Mouse (Mus musculus) T-helper 17 cell (primary cell): ENCODE results near the gene Cfap45.

Experiments used
- in situ Hi-C, 2 experiments: fragments of 300-600 bp; cut with MboI, MseI; formaldehyde crosslinking; loops; 1 replicate in 1 of 2; 2 replicates in 1 of 2; pipeline ENCODE4 v1.15.1; 2025; ENCODE audit warnings: high pct_unique_total_duplicates in 2 of 2

Cfap45 gene

GRCm38 (mm10) chr1:172513525-172514212, 6.9 kb upstream of the Cfap45 start:
- in situ Hi-C loops: loop anchor here (10.0 to 25.0 kb wide), 3 partner anchors 309 to 1651 kb away; partner anchors contain the start of genes Atf6 (in 1 of the 2), Fcgr3 (in 1 of the 2) and Pea15a (in 1 of the 2)

GRCm38 (mm10) chr1:172514213-172514529, 6.4 kb upstream of the Cfap45 start:
- in situ Hi-C loops: loop anchor here (10.0 to 25.0 kb wide), 3 partner anchors 309 to 1652 kb away; partner anchors contain the start of genes Atf6 (in 1 of the 2), Fcgr3 (in 1 of the 2) and Pea15a (in 1 of the 2)

DNA sequence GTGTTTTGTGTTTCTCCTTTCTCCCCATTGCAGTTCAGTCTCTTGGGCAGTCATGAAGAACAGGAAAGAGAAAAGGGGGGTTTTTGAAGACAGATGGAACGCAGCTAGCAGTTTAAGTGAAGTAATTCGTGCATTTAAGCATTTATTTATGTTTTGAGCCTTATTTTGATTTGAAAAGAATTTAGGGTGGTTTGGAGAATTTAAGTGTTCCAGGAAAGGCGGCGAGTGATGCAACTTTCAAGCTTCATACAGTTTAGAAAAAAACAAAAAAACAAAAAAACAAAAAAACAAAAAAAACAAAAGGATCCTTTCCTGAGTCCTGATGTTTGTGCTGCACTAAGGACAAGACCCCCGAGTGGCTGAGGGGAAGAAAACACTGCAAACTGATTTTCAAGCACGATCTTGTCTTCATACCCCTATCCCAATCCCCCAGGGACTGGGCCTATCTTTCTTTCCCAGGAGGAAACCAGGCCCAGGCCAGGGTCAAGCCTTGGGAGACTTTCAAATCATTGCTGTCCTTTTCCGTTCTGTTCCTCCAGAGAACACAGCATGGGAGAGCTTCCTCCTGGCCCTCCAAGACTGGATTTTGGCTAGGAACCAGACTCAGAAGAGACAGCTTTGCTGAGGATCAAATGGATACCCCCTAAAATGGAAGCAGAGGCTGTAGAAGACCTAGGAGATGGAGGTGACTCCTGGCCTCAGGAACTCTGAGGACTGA, 5.9 kb upstream of the Cfap45 start:
- in situ Hi-C loops: loop anchor here (10.0 to 25.0 kb wide), 3 partner anchors 310 to 1652 kb away; partner anchors contain the start of genes Atf6 (in 1 of the 2), Fcgr3 (in 1 of the 2) and Pea15a (in 1 of the 2)

GRCm38 (mm10) chr1:172515396-172515795, 5.2 kb upstream of the Cfap45 start:
- in situ Hi-C loops: loop anchor here (10.0 to 25.0 kb wide), 3 partner anchors 311 to 1653 kb away; partner anchors contain the start of genes Atf6 (in 1 of the 2), Fcgr3 (in 1 of the 2) and Pea15a (in 1 of the 2)

DNA sequence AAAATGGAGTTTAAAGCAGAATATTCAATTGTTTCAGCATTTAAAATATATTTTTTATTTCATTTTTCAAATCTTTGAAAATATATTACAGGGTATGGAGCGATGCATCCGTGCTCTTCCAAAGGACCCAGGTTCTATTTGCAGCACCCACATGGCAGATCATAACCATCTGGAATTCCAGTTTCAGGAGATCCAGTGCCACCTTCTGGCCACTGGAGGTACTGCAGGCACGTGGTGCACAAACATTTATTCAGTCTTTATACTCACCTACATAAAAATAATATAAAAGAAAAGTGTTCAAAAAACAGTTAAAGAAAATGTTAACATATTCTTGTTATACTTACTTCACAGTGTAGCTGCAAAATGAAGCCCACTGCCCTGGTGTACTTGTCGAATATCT, 2.6 kb upstream of the Cfap45 start:
- in situ Hi-C loops: loop anchor here (10.0 to 25.0 kb wide), 3 partner anchors 313 to 1656 kb away; partner anchors contain the start of genes Atf6 (in 1 of the 2), Fcgr3 (in 1 of the 2) and Pea15a (in 1 of the 2)

DNA sequence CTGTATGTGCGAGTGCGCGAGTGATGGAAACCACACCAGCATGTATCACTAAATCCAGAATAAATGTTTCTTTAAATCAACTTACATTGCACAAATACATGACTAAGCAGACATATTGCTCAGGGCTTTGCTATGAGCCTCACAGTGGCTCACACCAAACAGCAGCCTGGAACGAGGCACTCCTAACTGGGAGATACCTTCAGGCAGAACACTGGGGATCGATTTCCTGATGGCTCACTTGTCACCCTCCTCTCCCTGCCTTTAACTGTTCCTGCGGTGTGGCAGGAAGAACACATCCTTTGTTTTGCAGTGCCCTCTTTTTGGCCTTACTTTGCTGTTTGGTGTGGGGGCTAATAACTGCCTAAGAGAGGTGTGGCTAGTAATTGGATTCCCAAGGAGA, 957 bp upstream of the Cfap45 start:
- in situ Hi-C loops: loop anchor here (10.0 to 25.0 kb wide), 3 partner anchors 315 to 1657 kb away; partner anchors contain the start of genes Atf6 (in 1 of the 2), Fcgr3 (in 1 of the 2) and Pea15a (in 1 of the 2)

GRCm38 (mm10) chr1:172522524-172522923, 1.9 kb downstream of the Cfap45 start:
- in situ Hi-C loops: loop anchor here in 1 of 2 experiments (25.0 kb wide), 2 partner anchors 1460 to 1660 kb away; partner anchors contain the start of genes Atf6 and Fcgr3

GRCm38 (mm10) chr1:172523699-172524101, 3.1 kb downstream of the Cfap45 start:
- in situ Hi-C loops: loop anchor here in 1 of 2 experiments (25.0 kb wide), 2 partner anchors 1461 to 1661 kb away; partner anchors contain the start of genes Atf6 and Fcgr3

- in situ Hi-C loops: loop anchor here (5.0 kb wide), 2 partner anchors 107 to 112 kb away; partner anchors contain the start of gene Dusp23 (in 1 of the 2)
Observed at GRCm38 (mm10) chr1:172525027-172525764, 4.6 kb downstream of the Cfap45 start.

DNA sequence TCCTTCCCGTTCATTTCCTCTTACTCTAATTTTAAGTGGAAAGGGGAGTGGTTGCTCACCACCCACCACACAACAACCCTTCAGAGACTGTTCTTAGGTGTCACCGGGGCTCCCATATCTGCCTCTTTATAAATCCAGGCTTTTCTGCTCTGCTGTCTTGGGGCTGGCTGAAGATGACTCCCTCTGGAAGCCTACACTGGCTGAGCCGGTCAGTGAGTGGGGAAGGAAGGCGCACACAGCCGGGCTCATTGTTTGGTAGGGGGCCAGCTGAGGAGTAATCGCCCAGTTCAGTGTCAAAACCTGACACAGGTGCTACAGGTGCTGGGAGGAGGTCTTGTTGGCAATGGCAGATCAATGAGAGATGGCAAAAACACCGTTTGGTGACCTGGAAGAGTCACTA, 5.4 kb downstream of the Cfap45 start:
- in situ Hi-C loops: loop anchor here (5.0 kb wide), 2 partner anchors 106 to 111 kb away; partner anchors contain the start of gene Dusp23 (in 1 of the 2)

GRCm38 (mm10) chr1:172526380-172527081, 5.9 kb downstream of the Cfap45 start:
- in situ Hi-C loops: loop anchor here (5.0 kb wide), 2 partner anchors 106 to 111 kb away; partner anchors contain the start of gene Dusp23 (in 1 of the 2)

DNA sequence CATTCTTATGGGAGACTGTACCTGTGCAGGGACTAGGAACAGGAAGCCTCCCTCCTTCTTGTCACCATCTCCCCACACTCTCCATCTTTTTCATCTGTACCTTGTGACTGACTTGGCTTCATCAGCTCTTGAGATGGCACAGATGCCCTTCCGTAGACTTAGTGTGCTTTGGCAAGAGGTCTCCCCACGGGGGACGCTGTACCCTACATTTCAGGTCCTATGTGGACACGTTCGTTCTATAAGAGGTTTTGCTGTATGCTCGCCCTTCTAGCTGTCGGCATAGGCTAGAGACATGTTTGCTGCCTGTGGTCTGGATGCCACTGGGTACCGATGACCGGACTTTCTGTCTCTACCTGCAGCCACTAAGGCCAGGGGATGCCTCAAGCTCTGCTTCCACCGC, 6.8 kb downstream of the Cfap45 start:
- in situ Hi-C loops: loop anchor here (5.0 kb wide), 2 partner anchors 105 to 110 kb away; partner anchors contain the start of gene Dusp23 (in 1 of the 2)

- in situ Hi-C loops: loop anchor here (5.0 kb wide), 2 partner anchors 104 to 109 kb away; partner anchors contain the start of gene Dusp23 (in 1 of the 2)
Observed at GRCm38 (mm10) chr1:172528701-172529100, 8.1 kb downstream of the Cfap45 start.

DNA sequence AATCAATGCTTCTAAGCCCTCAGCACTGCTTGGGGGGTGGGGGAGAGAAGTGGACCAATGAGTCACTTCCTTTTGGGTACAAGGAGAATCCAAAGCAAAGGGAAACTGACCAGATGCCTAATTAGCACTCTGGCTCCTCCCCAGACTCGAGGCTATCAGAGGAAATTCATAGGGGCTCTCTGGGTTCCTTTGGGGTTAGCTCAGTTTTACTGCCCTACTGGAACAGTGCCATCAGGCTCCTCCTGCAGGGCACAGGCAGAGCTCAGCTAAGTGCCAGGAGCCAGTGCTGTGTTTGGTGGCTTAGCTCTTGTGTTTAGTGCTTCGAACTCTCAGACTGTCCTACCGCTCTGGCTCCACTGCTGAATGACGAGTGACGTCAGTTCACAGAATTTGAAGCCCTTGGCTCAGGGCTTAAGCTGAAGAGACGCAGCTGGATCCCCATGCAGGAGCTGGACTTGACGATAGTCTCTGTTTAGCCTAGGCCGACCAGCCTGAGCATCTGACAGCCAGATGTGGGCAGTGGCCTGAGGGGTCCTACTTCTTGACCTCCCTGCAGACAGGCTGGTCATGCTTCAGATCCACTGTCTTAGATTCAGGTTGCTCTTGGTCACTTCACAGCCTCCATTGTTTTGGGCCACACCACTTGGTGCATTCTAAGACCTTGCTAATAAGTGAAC, 10.1 kb downstream of the Cfap45 start:
- in situ Hi-C loops: no loop called here

DNA sequence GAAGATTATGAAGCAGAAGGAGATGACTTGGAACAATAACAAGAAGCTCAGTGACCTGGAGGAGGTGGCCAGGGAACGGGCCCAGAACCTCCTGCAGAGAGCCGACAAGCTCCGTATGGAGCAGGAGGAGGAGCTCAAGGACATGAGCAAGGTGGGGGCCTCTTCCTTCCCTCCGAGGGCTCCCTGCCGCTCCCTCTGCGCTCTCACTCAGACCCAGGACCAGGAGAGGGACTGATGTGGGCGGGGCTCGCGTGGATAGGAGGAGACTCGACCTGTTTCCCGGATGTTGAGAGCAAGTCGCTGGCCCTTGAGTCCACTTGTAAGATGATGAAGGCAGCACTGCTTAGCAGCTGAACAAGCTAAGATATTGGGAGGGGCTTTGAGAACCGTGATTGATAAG, 11.9 kb downstream of the Cfap45 start:
- in situ Hi-C loops: no loop called here

DNA sequence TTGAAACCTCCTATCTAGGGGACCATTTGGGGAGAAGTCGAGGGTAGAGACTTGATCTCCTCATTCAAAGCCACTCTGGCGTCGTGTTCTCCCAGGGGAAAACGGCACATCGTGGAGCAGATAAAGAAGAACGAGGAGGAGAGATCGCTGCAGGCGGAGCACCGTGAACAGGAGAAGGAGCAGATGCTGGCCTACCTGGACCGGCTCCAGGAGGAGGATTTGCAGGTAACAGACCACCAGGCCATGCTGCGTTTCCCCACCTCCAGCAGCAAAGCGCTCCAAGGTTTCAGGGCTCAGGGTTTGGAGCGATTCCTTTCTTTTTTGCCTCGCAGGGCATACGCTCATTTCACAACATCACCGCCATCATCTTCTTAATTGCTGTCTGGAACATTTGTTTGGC, 14.5 kb downstream of the Cfap45 start:
- in situ Hi-C loops: no loop called here

GRCm38 (mm10) chr1:172539827-172540226, 19.2 kb downstream of the Cfap45 start:
- in situ Hi-C loops: no loop called here

GRCm38 (mm10) chr1:172540283-172540820, 19.8 kb downstream of the Cfap45 start:
- in situ Hi-C loops: no loop called here

- in situ Hi-C loops: no loop called here
Observed at GRCm38 (mm10) chr1:172546062-172546461, 25.5 kb downstream of the Cfap45 start.
